14 mouse cellular contexts compared by ENCODE assay signal in genomic region chr3:88577846-88578245, GRCm38 (mm10). TPM values are rescaled to one million over a fixed set of nuclear protein-coding genes. Genes with fewer than 3 reads are reported as not detected.
A peak's percentile ranks its signal among the peaks of the same experiment; 100 is the strongest.
DNase-seq lines count a peak whose midpoint lies in the region; TF ChIP-seq lines count a peak whose summit lies in the region.
"Not testable (repeated sequence)": the region's sequence is repeated elsewhere in the genome, so short reads cannot be mapped to it uniquely, and the experiment has no call there.
"Had no signal": no experiment of that assay in that cellular context is flagged by ENCODE, and none has a peak within 500 bp of the region (broad histone marks: within the 10 kb centered on the region; RNA-seq: fewer than 3 reads in every experiment).

No protein-coding gene starts in this region.

- H3K4me3 ChIP-seq in E14TG2a.4 (replicated peaks; ENCODE audit: low read length): peak overlapping the region; percentile 94
- H3K4me3 ChIP-seq in ES-Bruce4 (ENCODE audit: low read depth, low read length): peak overlapping the region; percentile 10; the same call in 1 of the 2 replicates
- peak overlapping the region; percentile 6 to 64; a peak in 2 of 4 replicates for H3K4me3 ChIP-seq in ES-E14 (ENCODE audit: insufficient read depth in 1 of 2, low read depth in 1 of 2, low read length in 2 of 2, poor library complexity in 1 of 2, severe bottlenecking in 1 of 2)

- not testable (repeated sequence) for H3K9me3 ChIP-seq in E14TG2a.4 (ENCODE audit: low read length); ES-Bruce4 (replicated peaks; ENCODE audit: control insufficient read depth, insufficient read depth, low read length, poor library complexity, severe bottlenecking); ES-E14 (ENCODE audit: control insufficient read depth, insufficient read depth, low read depth, low read length)

- H3K27ac ChIP-seq in ES-Bruce4 (ENCODE audit: insufficient read depth, low read length) (peak overlapping the region; percentile 82), ES-E14 (ENCODE audit: insufficient read depth, low read depth, low read length, poor library complexity, severe bottlenecking) (peak overlapping the region; percentile 95)

- peak; percentile 75 for DNase-seq in ES-CJ7 (ENCODE audit: low read depth, low spot score)
- DNase-seq in ES-E14 (ENCODE audit: low read depth, low spot score): not testable (repeated sequence)
- DNase-seq in R1 (ENCODE audit: low read depth, low spot score): peak; percentile 83

- in situ Hi-C loops in ES-E14 (cut with MboI; ENCODE audit: low sequenced_read_pairs in 2 of 2, unreplicated experiment in 2 of 2): not testable (repeated sequence)

- TF ChIP-seq POLR2A in ES-Bruce4 (IDR thresholded peaks at IDR 0.05; ENCODE audit: insufficient read depth, low read length): not testable (repeated sequence)

- H3K4me1 ChIP-seq in E14TG2a.4 (replicated peaks; ENCODE audit: low read depth, low read length): peaks cover 54% of the 10 kb centered on the region
- not testable (repeated sequence) for H3K4me1 ChIP-seq in ES-Bruce4 (ENCODE audit: control insufficient read depth, insufficient read depth, low read length)
- peaks cover 4 to 12% of the 10 kb centered on the region in 2 experiments; a peak in 3 of 4 replicates for H3K4me1 ChIP-seq in ES-E14 (ENCODE audit: control insufficient read depth in 2 of 2, insufficient read depth in 2 of 2, low read length in 2 of 2, poor library complexity in 1 of 2)

- H3K36me3 ChIP-seq in E14TG2a.4 (ENCODE audit: insufficient read depth, low read length) (peaks cover 39% of the 10 kb centered on the region), ES-Bruce4 (ENCODE audit: control insufficient read depth, insufficient read depth, low read length, poor library complexity, severe bottlenecking) (peaks cover 32% of the 10 kb centered on the region), ES-E14 (ENCODE audit: control insufficient read depth, insufficient read depth, low read length, poor library complexity, severe bottlenecking) (peaks cover 13% of the 10 kb centered on the region)

- H3K27me3 ChIP-seq in E14TG2a.4 (ENCODE audit: insufficient read depth, low read length); ES-Bruce4 (ENCODE audit: control insufficient read depth, insufficient read depth, low read length, poor library complexity, severe bottlenecking): not testable (repeated sequence)

- not testable (repeated sequence) for TF ChIP-seq CTCF in E14TG2a.4 (conservative IDR thresholded peaks at IDR 0.05; ENCODE audit: low read length); ES-Bruce4 (IDR thresholded peaks at IDR 0.05; ENCODE audit: low read depth, low read length)

- not testable (repeated sequence) for TF ChIP-seq EP300 in ES-Bruce4 (IDR thresholded peaks at IDR 0.05; ENCODE audit: insufficient read depth, low read depth, low read length)

- H3K9ac ChIP-seq in ES-Bruce4 (ENCODE audit: low read depth, poor library complexity, severe bottlenecking) (peak overlapping the region; percentile 93; the same call in 1 of the 2 replicates), ES-E14 (ENCODE audit: insufficient read depth, low read depth, low read length, poor library complexity, severe bottlenecking) (0 out of 2 replicates have a peak overlapping the region, but pooled peaks have one; percentile 3)

RNA-seq across cellular contexts. Expression of gene Ssr2, which starts 2.2 kb away (rescaled TPM):
- polyA plus RNA-seq in ES-Bruce4 (2011; ENCODE audit: insufficient read depth, insufficient read length, low read depth, missing spikeins): 348 and 382 TPM in 2 replicates
- total RNA-seq in ES-E14 (2012; rRNA removed): 827 and 1,221 TPM in 2 replicates

RNA-seq across cellular contexts. Expression of gene Ubqln4, which starts 24.3 kb away (rescaled TPM):
- 118 and 133 TPM in 2 replicates for polyA plus RNA-seq in ES-Bruce4 (2011; ENCODE audit: insufficient read depth, insufficient read length, low read depth, missing spikeins)
- 103 and 135 TPM in 2 replicates for total RNA-seq in ES-E14 (2012; rRNA removed)

RNA-seq across cellular contexts. Expression of gene Lamtor2, which starts 25.0 kb away (rescaled TPM):
- 138 and 151 TPM in 2 replicates for polyA plus RNA-seq in ES-Bruce4 (2011; ENCODE audit: insufficient read depth, insufficient read length, low read depth, missing spikeins)
- total RNA-seq in ES-E14 (2012; rRNA removed): 108 and 112 TPM in 2 replicates

RNA-seq across cellular contexts. Expression of gene Arhgef2, which starts 27.9 kb away (rescaled TPM):
- polyA plus RNA-seq in ES-Bruce4 (2011; ENCODE audit: insufficient read depth, insufficient read length, low read depth, missing spikeins): 71.2 and 74.9 TPM in 2 replicates
- total RNA-seq in ES-E14 (2012; rRNA removed): 50.8 and 80.0 TPM in 2 replicates

RNA-seq across cellular contexts. Expression of gene Rab25, which starts 29.7 kb away (rescaled TPM):
- 33.2 and 35.1 TPM in 2 replicates for polyA plus RNA-seq in ES-Bruce4 (2011; ENCODE audit: insufficient read depth, insufficient read length, low read depth, missing spikeins)
- total RNA-seq in ES-E14 (2012; rRNA removed): 2.1 and 4.0 TPM in 2 replicates
- total RNA-seq: adrenal gland, adult 18-20 months; adrenal gland, adult 2 months; adrenal gland, adult 8-10 months; adrenal gland, postnatal 10 days; adrenal gland, postnatal 14 days; adrenal gland, postnatal 25 days; adrenal gland, postnatal 36 days had no signal
- polyA plus RNA-seq: activated CD4-positive, CD25-positive, alpha-beta regulatory T cell, adult 4 months; CD4-positive, CD25-positive, alpha-beta regulatory T cell, adult 4 months had no signal

Comparison
In these comparisons a context has a peak if more than half of its experiments do, and no peak if none do; other contexts are left out.
1. H3K4me3 ChIP-seq: peak in every context shown above with its lines; median percentile 94 in E14TG2a.4; 35 in ES-E14; 10 in ES-Bruce4.